Mouse (Mus musculus) ES-Bruce4 (cell line): ENCODE measurements around the gene Alpi.

Experiments
- CTCF ChIP-seq: IDR thresholded peaks from one replicate; pipeline ENCODE4 v1.8.1; 2011; ENCODE audit warnings: low read depth, low read length
- EP300 ChIP-seq: IDR thresholded peaks from 2 replicates; pipeline ENCODE4 v1.6.1; 2011; ENCODE audit warnings: low read depth, low read length; ENCODE audit not compliant: insufficient read depth

- TF ChIP-seq CTCF (peak; percentile 76), EP300 (no peak)
Observed at GRCm38 (mm10) chr1:87098358-87098975, 2.9 kb downstream of the Alpi start.
